Mouse (Mus musculus): ENCODE data around the gene Gimap4.

DNA sequence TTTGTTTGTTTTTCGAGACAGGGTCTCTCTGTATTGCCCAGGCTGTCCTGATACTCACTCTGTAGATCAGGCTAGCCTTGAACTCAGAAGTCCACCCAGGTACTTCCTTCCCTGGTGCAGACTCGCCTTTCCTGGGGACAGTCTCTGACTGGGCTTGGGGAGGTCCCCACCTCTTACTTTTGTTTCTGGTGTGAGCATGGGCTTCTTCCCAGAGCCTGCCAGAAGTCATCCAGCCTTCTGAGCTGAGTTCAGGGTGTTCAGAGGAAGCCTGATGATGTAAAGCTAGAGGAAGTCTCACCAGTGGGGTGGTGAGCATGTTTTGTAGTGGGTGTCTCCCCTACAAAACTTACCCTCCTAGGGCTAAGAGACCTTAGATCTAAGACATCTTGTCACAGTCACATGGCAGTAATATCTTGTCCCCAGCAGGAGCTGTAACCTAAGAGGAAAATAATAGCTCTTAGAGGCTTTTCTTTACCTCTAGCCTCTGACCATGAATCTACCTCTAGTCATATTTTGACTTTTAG, 14.8 kb upstream of the Gimap4 start:
- TF ChIP-seq CTCF (IDR thresholded peaks at IDR 0.05; ENCODE audit: extremely low read depth, insufficient read depth, low read length): no peak
- no peak for TF ChIP-seq POLR2A (IDR thresholded peaks at IDR 0.05; ENCODE audit: extremely low read depth, insufficient read depth, low read length)
